ENCODE assay signal across 16 mouse cellular contexts in genomic region chr9:95636395-95636794, GRCm38 (mm10). TPM values are rescaled to one million over a fixed set of nuclear protein-coding genes. Genes with fewer than 3 reads are reported as not detected.
A peak's percentile ranks its signal among the peaks of the same experiment; 100 is the strongest.
DNase-seq lines count a peak whose midpoint lies in the region; ATAC-seq and TF ChIP-seq lines count a peak whose summit lies in the region.
"Had no signal": no experiment of that assay in that cellular context is flagged by ENCODE, and none has a peak within 500 bp of the region (broad histone marks: within the 10 kb centered on the region; RNA-seq: fewer than 3 reads in every experiment).

No protein-coding gene starts in this region.

- no peak overlapping the region for H3K4me3 ChIP-seq in heart, adult 2 months
- H3K4me3 ChIP-seq in embryonic facial prominence, embryonic 10.5 days, result peak overlapping the region; percentile 70
- no peak overlapping the region for H3K4me3 ChIP-seq in hindbrain, embryonic 12.5 days
- H3K4me3 ChIP-seq in midbrain, embryonic 11.5 days (ENCODE audit: low read depth, low read length), result no peak overlapping the region
- no peak overlapping the region for H3K4me3 ChIP-seq in left cerebral cortex, adult 2 months

- TF ChIP-seq CTCF in heart, adult 2 months (IDR thresholded peaks at IDR 0.05), result no peak
- no peak for TF ChIP-seq CTCF in left cerebral cortex, adult 2 months (IDR thresholded peaks at IDR 0.05)

- no peaks in the 10 kb centered on the region for H3K36me3 ChIP-seq in heart, adult 2 months (ENCODE audit: control insufficient read depth, insufficient read depth, low read length)
- H3K36me3 ChIP-seq in embryonic facial prominence, embryonic 10.5 days (replicated peaks), result no peaks in the 10 kb centered on the region
- H3K36me3 ChIP-seq in hindbrain, embryonic 12.5 days, result no peaks in the 10 kb centered on the region
- H3K36me3 ChIP-seq in midbrain, embryonic 11.5 days (ENCODE audit: control insufficient read depth, insufficient read depth, low read length), result no peaks in the 10 kb centered on the region
- H3K36me3 ChIP-seq: G1E had no signal

- peak overlapping the region; percentile 87 for H3K4me2 ChIP-seq in hindbrain, embryonic 12.5 days (replicated peaks)
- H3K4me2 ChIP-seq in midbrain, embryonic 11.5 days, result peak overlapping the region; percentile 65

- TF ChIP-seq POLR2A in heart, adult 2 months (IDR thresholded peaks at IDR 0.05; ENCODE audit: insufficient read depth, low read depth, low read length), result no peak

- H3K9me3 ChIP-seq in embryonic facial prominence, embryonic 10.5 days, result no peaks in the 10 kb centered on the region
- H3K9me3 ChIP-seq in hindbrain, embryonic 12.5 days (replicated peaks), result no peaks in the 10 kb centered on the region
- no peaks in the 10 kb centered on the region for H3K9me3 ChIP-seq in midbrain, embryonic 11.5 days (ENCODE audit: control insufficient read depth, low read length)

- peak; percentile 80 for DNase-seq in heart, adult 11 months
- DNase-seq in heart, adult 2 months, result no peak
- DNase-seq in embryonic facial prominence, embryonic 10.5 days (ENCODE audit: low spot score), result no peak
- peak; percentile 88 for DNase-seq in midbrain, embryonic 11.5 days (ENCODE audit: low spot score, missing footprints)
- no peak for DNase-seq in adrenal gland, adult 18-20 months (ENCODE audit: low spot score in 2 of 2)
- no peak for DNase-seq in layer of hippocampus, postnatal 14 days (ENCODE audit: low spot score in 2 of 2)
- DNase-seq in left cerebral cortex, adult 2 months (ENCODE audit: extremely low spot score in 1 of 2, low spot score in 2 of 2), result no peak
- DNase-seq: B cell, adult 2 months; cerebellum, adult 18-20 months; gastrocnemius, postnatal 36 days; kidney, adult 2 months; lung, adult 18-20 months; thymus, postnatal 4 days had no signal

- H3K27me3 ChIP-seq in heart, adult 2 months (ENCODE audit: control insufficient read depth, insufficient read depth, low read length), result no peaks in the 10 kb centered on the region
- peaks cover 44% of the 10 kb centered on the region for H3K27me3 ChIP-seq in embryonic facial prominence, embryonic 10.5 days (replicated peaks; ENCODE audit: low read depth, poor library complexity, severe bottlenecking)
- peaks cover 18% of the 10 kb centered on the region for H3K27me3 ChIP-seq in hindbrain, embryonic 12.5 days
- H3K27me3 ChIP-seq in midbrain, embryonic 11.5 days (ENCODE audit: control insufficient read depth, insufficient read depth, low read length), result peaks cover 3% of the 10 kb centered on the region; the same call in 1 of the 2 replicates

- no peak overlapping the region for H3K9ac ChIP-seq in heart, adult 2 months (ENCODE audit: low read depth, low read length)
- no peak overlapping the region for H3K9ac ChIP-seq in hindbrain, embryonic 12.5 days
- H3K9ac ChIP-seq in midbrain, embryonic 11.5 days (ENCODE audit: low read length), result no peak overlapping the region

- TF ChIP-seq EP300 in heart, adult 2 months (IDR thresholded peaks at IDR 0.05; ENCODE audit: insufficient read depth, low read depth, low read length), result no peak

- no peaks in the 10 kb centered on the region for H3K4me1 ChIP-seq in heart, adult 2 months (ENCODE audit: control insufficient read depth, insufficient read depth, low read length)
- H3K4me1 ChIP-seq in embryonic facial prominence, embryonic 10.5 days, result peaks cover 9% of the 10 kb centered on the region
- H3K4me1 ChIP-seq in hindbrain, embryonic 12.5 days, result no peaks in the 10 kb centered on the region; the same call in 1 of the 2 replicates
- H3K4me1 ChIP-seq in midbrain, embryonic 11.5 days (ENCODE audit: control insufficient read depth, insufficient read depth, low read length), result no peaks in the 10 kb centered on the region; the same call in 1 of the 2 replicates

- WGBS in heart, adult 2 months, result 82% methylated on average over 4 of the region's 4 CpGs
- 69% methylated on average over 4 of the region's 4 CpGs for WGBS in embryonic facial prominence, embryonic 10.5 days
- 72% methylated on average over 4 of the region's 4 CpGs for WGBS in hindbrain, embryonic 12.5 days
- WGBS in midbrain, embryonic 11.5 days, result 58% methylated on average over 4 of the region's 4 CpGs

- H3K27ac ChIP-seq in heart, adult 2 months, result no peak overlapping the region
- no peak overlapping the region for H3K27ac ChIP-seq in embryonic facial prominence, embryonic 10.5 days (replicated peaks)
- no peak overlapping the region for H3K27ac ChIP-seq in hindbrain, embryonic 12.5 days
- H3K27ac ChIP-seq in midbrain, embryonic 11.5 days (ENCODE audit: low read depth, low read length), result no peak overlapping the region
- no peak overlapping the region for H3K27ac ChIP-seq in left cerebral cortex, adult 2 months
- H3K27ac ChIP-seq: stomach, postnatal 0 days had no signal

- ATAC-seq in hindbrain, embryonic 12.5 days (ENCODE audit: low FRiP score), result no peak
- ATAC-seq in midbrain, embryonic 11.5 days (ENCODE audit: low FRiP score), result no peak

- H3K79me2 ChIP-seq in heart, adult 2 months (replicated peaks; ENCODE audit: control insufficient read depth, insufficient read depth, low read length), result no peaks in the 10 kb centered on the region

- intact Hi-C loops in heart, adult 2 months (cut with DNase I), result loop anchor here (5.0 kb wide), 1 partner anchor 41 kb away; no protein-coding TSS in a partner anchor
- intact Hi-C loops in left cerebral cortex, adult 2 months (cut with DNase I), result no loop called here

RNA-seq across cellular contexts. Expression of gene Pcolce2, which starts 1.0 kb away (rescaled TPM):
- 10 to 100 TPM; 27.8 to 28.7 TPM for total RNA-seq in heart, adult 2 months (2021)
- polyA plus RNA-seq in heart, adult 2 months (2012; rRNA removed), result 3.0 and 3.9 TPM in 2 replicates
- polyA plus RNA-seq in embryonic facial prominence, embryonic 10.5 days (2016; fragmentation: Nextera tagmentation; extraction: Ambion mirVana), result 4.5 and 5.5 TPM in 2 replicates
- 2.6 and 4.7 TPM in 2 replicates for polyA plus RNA-seq in hindbrain, embryonic 12.5 days (2016; fragmentation: Nextera tagmentation; extraction: Ambion mirVana)
- 1.8 and 2.0 TPM in 2 replicates for polyA plus RNA-seq in midbrain, embryonic 11.5 days (2014; fragmentation: Nextera tagmentation; extraction: Ambion mirVana)
- 1 to 10 TPM; 2.6 to 8.6 TPM for total RNA-seq in adrenal gland, adult 18-20 months (2021)
- total RNA-seq in layer of hippocampus, postnatal 14 days (2021), result 1 to 10 TPM; 4.2 to 4.9 TPM
- 1 to 10 TPM; 1.4 to 2.1 TPM for total RNA-seq in left cerebral cortex, adult 2 months (2021)
- polyA plus RNA-seq: G1E had no signal

Comparison
In these comparisons a context has a peak if more than half of its experiments do, and no peak if none do; other contexts are left out.
1. DNase-seq: peak in heart, adult 11 months (single experiment) and midbrain, embryonic 11.5 days (single experiment); none in heart, adult 2 months (0 of 2), embryonic facial prominence, embryonic 10.5 days (single experiment), adrenal gland, adult 18-20 months (0 of 2), layer of hippocampus, postnatal 14 days (0 of 2) and left cerebral cortex, adult 2 months (0 of 2).